Mouse (Mus musculus) limb, embryonic 14.5 days (tissue): ENCODE results near the gene Stard9. TPM values are rescaled to one million over a fixed set of nuclear protein-coding genes. Genes with fewer than 3 reads are reported as not detected.
A peak's percentile ranks its signal among the peaks of the same experiment; 100 is the strongest.

Experiments used
- ATAC-seq: fragments of 200-750 bp; cut with Nextera tagmentation; 2 replicates; pipeline ENCODE4 v1.8.0; 2017; ENCODE audit warnings: low read depth, moderate number of reproducible peaks, moderate TSS enrichment; ENCODE audit not compliant: low FRiP score
- DNase-seq: peaks from one replicate; pipeline ENCODE4 v3.0.0-alpha.2; 2015; ENCODE audit warnings: low spot score
- H3K27ac ChIP-seq: fragments of 300-500 bp; sonication (generic); replicated peaks from 2 replicates; pipeline ENCODE4 v1.5.1; 2014; ENCODE audit warnings: low read depth, mild to moderate bottlenecking, low read length, moderate library complexity, mixed read lengths
- H3K27me3 ChIP-seq: fragments of 300-500 bp; sonication (generic); 2 replicates; pipeline ENCODE4 v1.6.1; 2014; ENCODE audit warnings: low read length, mixed read lengths; ENCODE audit not compliant: control insufficient read depth, insufficient read depth
- H3K36me3 ChIP-seq: fragments of 300-500 bp; sonication (generic); 2 replicates; pipeline ENCODE4 v1.6.1; 2014; ENCODE audit warnings: mild to moderate bottlenecking, low read length, moderate library complexity, mixed read lengths; ENCODE audit not compliant: control insufficient read depth, insufficient read depth
- H3K4me1 ChIP-seq: fragments of 300-500 bp; sonication (generic); 2 replicates; pipeline ENCODE4 v1.6.1; 2014; ENCODE audit warnings: antibody characterized with exemption, low read length, mixed read lengths; ENCODE audit not compliant: control insufficient read depth, insufficient read depth
- H3K4me2 ChIP-seq: fragments of 300-500 bp; sonication (generic); replicated peaks from 2 replicates; pipeline ENCODE4 v1.6.1; 2014; ENCODE audit warnings: low read depth, mild to moderate bottlenecking, low read length, moderate library complexity; ENCODE audit not compliant: severe bottlenecking
- H3K4me3 ChIP-seq: fragments of 300-500 bp; sonication (generic); replicated peaks from 2 replicates; pipeline ENCODE4 v1.5.1; 2014; ENCODE audit warnings: low read length
- H3K9ac ChIP-seq: fragments of 300-500 bp; sonication (generic); 2 replicates; pipeline ENCODE4 v1.6.1; 2014; ENCODE audit warnings: mild to moderate bottlenecking, low read depth, low read length, moderate library complexity; ENCODE audit not compliant: severe bottlenecking
- H3K9me3 ChIP-seq: fragments of 300-500 bp; sonication (generic); 2 replicates; pipeline ENCODE4 v1.6.1; 2016; ENCODE audit warnings: low read length; ENCODE audit not compliant: control insufficient read depth
- POLR2A ChIP-seq: fragments of 200-500 bp; IDR thresholded peaks from 2 replicates; pipeline ENCODE4 v1.8.0; 2012; ENCODE audit warnings: inconsistent platforms, mild to moderate bottlenecking, moderate library complexity, borderline replicate concordance; ENCODE audit not compliant: insufficient read depth, insufficient read length; ENCODE audit errors: extremely low read depth
- WGBS: fragments of 180-500 bp; shearing (Covaris S2); extraction: QIAGEN DNeasy Blood & Tissue Kit; methylation state at CpG from one replicate; pipeline ENCODE4 v1.1.7; 2014; 5-methylcytosine and 5-hydroxymethylcytosine counted together
- polyA plus RNA-seq, 2 experiments: library from polyadenylated mRNA; depleted of rRNA in 1 of 2; stranded (reverse) in 1 of 2; unstranded in 1 of 2; fragments of >200 nt; fragmentation: Nextera tagmentation in 1 of 2; extraction: Ambion mirVana in 1 of 2; gene quantifications; 2 replicates each; pipeline versions ENCODE4 v1.2.1 to v1.2.3; 2012 to 2014

Stard9 gene
- polyA plus RNA-seq, 2 experiments = 10.7 to 25.4 TPM

DNA sequence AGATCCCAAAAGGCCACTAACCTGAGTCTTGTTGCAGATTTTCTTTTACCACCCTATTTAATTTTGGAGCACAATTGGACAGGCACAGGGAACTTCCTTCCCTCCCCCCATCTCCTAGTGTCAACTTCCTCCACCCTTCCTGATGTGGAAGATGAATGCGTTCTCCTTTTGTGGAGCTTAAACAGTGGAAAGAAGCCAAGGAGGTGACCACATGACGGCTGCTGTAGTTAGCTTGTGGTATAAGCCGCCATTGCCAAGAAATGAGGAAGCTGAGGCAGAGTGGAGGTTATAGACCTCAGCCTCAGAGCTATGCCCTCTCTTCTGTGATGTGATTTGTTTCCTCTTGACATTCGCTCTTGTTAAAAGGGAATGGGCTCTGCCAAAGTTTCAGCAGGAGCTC lies 3.0 kb downstream of the Stard9 start:
- DNase-seq (no peak), ATAC-seq (no peak)
- Histone ChIP-seq H3K9me3 (no peaks in the 10 kb centered on the region), H3K4me1 (peaks cover 9% of the 10 kb centered on the region), H3K27me3 (no peaks in the 10 kb centered on the region), H3K4me3 (no peak overlapping the region), H3K36me3 (0 out of 2 replicates have a peak, but pooled peaks cover 5% of the 10 kb centered on the region), H3K9ac (no peak overlapping the region), H3K4me2 (no peak overlapping the region), H3K27ac (no peak overlapping the region)
- WGBS = 88% methylated on average over 4 of the region's 4 CpGs
- no peak for TF ChIP-seq POLR2A

GRCm38 (mm10) chr2:120640835-120641234 lies 11.9 kb downstream of the Stard9 start:
- TF ChIP-seq POLR2A = no peak
- 87% methylated on average over 8 of the region's 8 CpGs for WGBS
- no peak for DNase-seq

GRCm38 (mm10) chr2:120643836-120644235 lies 14.9 kb downstream of the Stard9 start:
- Histone ChIP-seq H3K36me3 (no peaks in the 10 kb centered on the region), H3K4me3 (no peak overlapping the region), H3K4me2 (no peak overlapping the region), H3K27ac (no peak overlapping the region), H3K9me3 (no peaks in the 10 kb centered on the region), H3K27me3 (no peaks in the 10 kb centered on the region), H3K9ac (no peak overlapping the region), H3K4me1 (no peaks in the 10 kb centered on the region)
- 68% methylated on average over 7 of the region's 7 CpGs for WGBS
- peak; percentile 77 for DNase-seq
- no peak for TF ChIP-seq POLR2A
- ATAC-seq = no peak

More at GRCm38 (mm10) chr2:120640835-120641234, 11.9 kb downstream of the Stard9 start:
- H3K27me3 ChIP-seq = no peaks in the 10 kb centered on the region
- H3K4me2 ChIP-seq = no peak overlapping the region
- no peak overlapping the region for H3K27ac ChIP-seq
- ATAC-seq = no peak
- no peaks in the 10 kb centered on the region for H3K9me3 ChIP-seq
- H3K36me3 ChIP-seq = no peaks in the 10 kb centered on the region
- no peaks in the 10 kb centered on the region for H3K4me1 ChIP-seq
- H3K4me3 ChIP-seq = no peak overlapping the region
- H3K9ac ChIP-seq = no peak overlapping the region

GRCm38 (mm10) chr2:120646777-120647176 lies 17.9 kb downstream of the Stard9 start:
- no peak overlapping the region for H3K4me3 ChIP-seq
- H3K4me1 ChIP-seq = no peaks in the 10 kb centered on the region
- no peak for TF ChIP-seq POLR2A
- no peaks in the 10 kb centered on the region for H3K27me3 ChIP-seq
- no peak overlapping the region for H3K9ac ChIP-seq
- no peak overlapping the region for H3K27ac ChIP-seq
- no peak for ATAC-seq
- no peaks in the 10 kb centered on the region for H3K36me3 ChIP-seq
- peak; percentile 37 for DNase-seq
- WGBS = 47% methylated on average over 4 of the region's 4 CpGs
- no peaks in the 10 kb centered on the region for H3K9me3 ChIP-seq
- H3K4me2 ChIP-seq = no peak overlapping the region

DNA sequence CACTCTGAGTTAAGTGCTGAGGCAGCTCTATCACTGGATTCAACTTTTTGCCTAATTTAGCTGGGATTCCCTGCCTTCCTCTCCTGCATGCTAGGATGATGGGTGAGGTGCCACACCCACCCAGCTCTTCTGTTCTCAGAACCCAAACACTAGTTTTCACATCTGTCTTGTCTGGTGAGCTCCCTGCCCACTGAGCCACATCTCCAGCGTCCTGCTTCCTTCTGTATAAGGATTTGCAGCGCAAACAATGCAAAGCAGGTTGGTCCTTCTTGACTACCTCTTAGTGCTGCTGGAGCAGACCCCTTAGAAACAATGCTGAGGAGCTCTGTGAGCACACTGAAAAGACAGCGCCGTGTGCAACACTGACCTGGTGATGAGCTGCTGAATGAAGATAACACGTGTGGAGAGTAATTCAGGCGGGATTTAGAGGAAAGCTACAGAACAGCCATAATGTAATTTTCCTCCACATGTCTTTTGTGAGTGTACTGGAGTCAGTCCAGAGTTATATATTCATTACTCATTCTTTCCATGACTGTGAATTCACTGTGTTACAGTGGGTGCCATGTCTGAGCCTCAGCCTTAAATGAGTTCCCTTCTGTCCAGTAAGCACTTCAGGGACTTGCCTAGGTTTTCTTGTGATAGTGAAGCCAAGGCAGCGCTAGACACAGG lies 23.5 kb downstream of the Stard9 start:
- Histone ChIP-seq H3K27ac (peak overlapping the region; percentile 30), H3K4me1 (no peaks in the 10 kb centered on the region), H3K9ac (no peak overlapping the region), H3K4me3 (no peak overlapping the region), H3K36me3 (no peaks in the 10 kb centered on the region), H3K4me2 (no peak overlapping the region), H3K27me3 (no peaks in the 10 kb centered on the region), H3K9me3 (no peaks in the 10 kb centered on the region)
- no peak for TF ChIP-seq POLR2A
- ATAC-seq (peak; percentile 79), DNase-seq (peak; percentile 74)
- WGBS = 70% methylated on average over 7 of the region's 7 CpGs

GRCm38 (mm10) chr2:120652925-120653284 lies 24.0 kb downstream of the Stard9 start:
- H3K27ac ChIP-seq = peak overlapping the region; percentile 30; the same call in 1 of the 2 replicates
- 73% methylated on average over 7 of the region's 7 CpGs for WGBS
- H3K4me1 ChIP-seq = no peaks in the 10 kb centered on the region
- H3K4me2 ChIP-seq = no peak overlapping the region
- no peaks in the 10 kb centered on the region for H3K27me3 ChIP-seq
- DNase-seq (no peak), ATAC-seq (no peak)
- no peak overlapping the region for H3K9ac ChIP-seq
- no peaks in the 10 kb centered on the region for H3K9me3 ChIP-seq
- H3K4me3 ChIP-seq = no peak overlapping the region
- no peaks in the 10 kb centered on the region for H3K36me3 ChIP-seq
- TF ChIP-seq POLR2A = no peak
